Mouse (Mus musculus) layer of hippocampus, adult 9-10 months (tissue): ENCODE measurements around the gene Hspa4.
A peak's percentile ranks its signal among the peaks of the same experiment; 100 is the strongest.
"Not testable (repeated sequence)": the region's sequence is repeated elsewhere in the genome, so short reads cannot be mapped to it uniquely, and the experiment has no call there.

Experiments
- DNase-seq: peaks from one replicate; pipeline ENCODE4 v3.0.0; 2022; ENCODE audit warnings: low spot score

The Hspa4 gene

GRCm38 (mm10) chr11:53307558-53308065, 7.4 kb upstream of the Hspa4 start:
- no peak for DNase-seq

GRCm38 (mm10) chr11:53306965-53307364, 6.7 kb upstream of the Hspa4 start:
- DNase-seq = no peak

- no peak for DNase-seq
These were observed 4.0 kb upstream of the Hspa4 start for GRCm38 (mm10) chr11:53304044-53304840.

- no peak for DNase-seq
These were observed 884 bp upstream of the Hspa4 start for GRCm38 (mm10) chr11:53301167-53301515.

GRCm38 (mm10) chr11:53299551-53300329, 517 bp downstream of the Hspa4 start:
- DNase-seq = no peak

GRCm38 (mm10) chr11:53297947-53298860, 2.1 kb downstream of the Hspa4 start:
- no peak for DNase-seq

- no peak for DNase-seq
These were observed 3.4 kb downstream of the Hspa4 start for GRCm38 (mm10) chr11:53296880-53297279.

- no peak for DNase-seq
These were observed 5.8 kb downstream of the Hspa4 start for GRCm38 (mm10) chr11:53294441-53294840.

GRCm38 (mm10) chr11:53290871-53291270, 9.4 kb downstream of the Hspa4 start:
- no peak for DNase-seq

- not testable (repeated sequence) for DNase-seq
These were observed 10.1 kb downstream of the Hspa4 start for GRCm38 (mm10) chr11:53290187-53290586.

GRCm38 (mm10) chr11:53285885-53286284, 14.4 kb downstream of the Hspa4 start:
- DNase-seq = no peak

GRCm38 (mm10) chr11:53278411-53278810, 21.8 kb downstream of the Hspa4 start:
- DNase-seq = no peak

- DNase-seq = no peak
These were observed 24.9 kb downstream of the Hspa4 start for GRCm38 (mm10) chr11:53275358-53275757.

- DNase-seq = no peak
These were observed 26.9 kb downstream of the Hspa4 start for GRCm38 (mm10) chr11:53273313-53273712.

- no peak for DNase-seq
These were observed 30.7 kb downstream of the Hspa4 start for GRCm38 (mm10) chr11:53269596-53269995.

- DNase-seq = no peak
These were observed 39.7 kb downstream of the Hspa4 start for GRCm38 (mm10) chr11:53260556-53260955.

- no peak for DNase-seq
These were observed 40.2 kb downstream of the Hspa4 start for GRCm38 (mm10) chr11:53260056-53260455.

GRCm38 (mm10) chr11:53259047-53259632, 41.1 kb downstream of the Hspa4 start:
- DNase-seq = no peak

GRCm38 (mm10) chr11:53256914-53257313, 43.3 kb downstream of the Hspa4 start:
- no peak for DNase-seq

GRCm38 (mm10) chr11:53254926-53255325, 45.3 kb downstream of the Hspa4 start:
- DNase-seq = peak; percentile 78

GRCm38 (mm10) chr11:53254428-53254827, 45.8 kb downstream of the Hspa4 start:
- DNase-seq = no peak
